Mouse (Mus musculus) v-Abl transformed pro-B cells (cell line): ENCODE results near the gene Pfn1.

Source experiments
- in situ Hi-C, 2 experiments: fragments of 400-800 bp; cut with MboI; formaldehyde crosslinking; loops; one replicate each; pipeline ENCODE4 v1.15.1; 2025; ENCODE audit not compliant: unreplicated experiment in 2 of 2

Pfn1 gene

DNA sequence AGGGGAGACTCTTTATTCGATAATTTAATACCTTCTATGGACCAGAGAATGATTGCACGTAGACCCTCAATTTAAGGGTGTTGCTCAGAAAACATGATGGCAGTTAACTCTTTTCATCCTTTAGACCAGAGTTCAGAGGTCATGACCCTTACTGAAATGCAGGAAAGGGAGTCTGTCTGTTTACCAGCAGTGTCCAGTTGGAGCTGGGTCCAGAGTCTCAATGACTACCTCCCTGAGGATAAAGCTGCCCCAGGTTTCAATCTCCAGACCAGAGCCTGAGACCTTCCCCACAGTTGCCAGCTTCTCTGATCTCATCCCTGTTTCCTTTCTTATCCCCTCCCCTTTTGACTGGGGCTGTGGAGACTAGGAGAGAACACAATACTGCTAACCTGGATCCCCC is 24.1 kb upstream of the Pfn1 start:
- in situ Hi-C loops: loop anchor here in 1 of 2 experiments (10.0 kb wide), 1 partner anchor 76 kb away; no protein-coding TSS in a partner anchor

GRCm38 (mm10) chr11:70678092-70678491 is 23.6 kb upstream of the Pfn1 start:
- in situ Hi-C loops: loop anchor here in 1 of 2 experiments (10.0 kb wide), 1 partner anchor 77 kb away; no protein-coding TSS in a partner anchor

DNA sequence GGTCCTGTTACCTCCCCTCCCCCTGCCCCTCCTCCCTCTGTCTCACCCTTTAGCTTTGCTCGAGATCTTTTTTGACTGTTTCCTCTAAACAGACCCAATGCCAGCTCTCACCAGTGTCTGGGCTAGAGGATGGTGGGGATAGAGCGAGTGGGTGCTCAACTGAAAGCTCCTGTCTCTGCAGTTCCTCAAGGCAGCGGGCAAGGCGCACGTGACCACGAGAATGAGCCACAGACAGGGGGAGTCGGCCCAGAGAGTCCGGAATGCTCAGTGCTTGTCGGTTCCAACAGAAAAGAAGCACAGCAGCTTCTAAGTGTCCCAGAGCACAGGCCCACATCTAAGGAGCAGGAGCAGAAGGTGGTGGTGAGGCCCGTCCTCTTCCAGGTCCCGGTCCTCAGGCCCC is 20.1 kb upstream of the Pfn1 start:
- in situ Hi-C loops: loop anchor here in 1 of 2 experiments (5.0 to 25.0 kb wide), 3 partner anchors 80 to 1262 kb away; partner anchors contain the start of gene Kdm6b

DNA sequence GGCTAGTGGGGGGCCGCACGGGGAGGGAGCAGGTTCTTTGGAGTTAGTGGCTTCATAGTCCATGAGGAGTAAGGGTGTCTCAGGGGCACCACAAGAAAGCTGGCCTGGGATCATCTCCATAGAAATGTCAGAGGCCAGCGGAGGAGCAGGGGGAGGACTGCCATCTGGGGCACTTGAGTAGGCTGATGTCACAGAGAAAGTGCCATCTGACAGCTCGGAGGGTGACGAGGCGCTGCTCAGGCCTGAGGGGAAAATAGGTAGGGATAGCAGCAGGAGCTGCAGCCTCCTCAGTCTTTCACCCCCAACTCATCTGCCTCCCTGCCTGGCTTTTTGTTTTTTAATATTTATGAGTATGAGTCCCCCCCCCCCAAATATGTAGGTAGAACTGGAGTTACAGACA is 19.6 kb upstream of the Pfn1 start:
- in situ Hi-C loops: loop anchor here in 1 of 2 experiments (5.0 to 25.0 kb wide), 3 partner anchors 81 to 1262 kb away; partner anchors contain the start of gene Kdm6b

DNA sequence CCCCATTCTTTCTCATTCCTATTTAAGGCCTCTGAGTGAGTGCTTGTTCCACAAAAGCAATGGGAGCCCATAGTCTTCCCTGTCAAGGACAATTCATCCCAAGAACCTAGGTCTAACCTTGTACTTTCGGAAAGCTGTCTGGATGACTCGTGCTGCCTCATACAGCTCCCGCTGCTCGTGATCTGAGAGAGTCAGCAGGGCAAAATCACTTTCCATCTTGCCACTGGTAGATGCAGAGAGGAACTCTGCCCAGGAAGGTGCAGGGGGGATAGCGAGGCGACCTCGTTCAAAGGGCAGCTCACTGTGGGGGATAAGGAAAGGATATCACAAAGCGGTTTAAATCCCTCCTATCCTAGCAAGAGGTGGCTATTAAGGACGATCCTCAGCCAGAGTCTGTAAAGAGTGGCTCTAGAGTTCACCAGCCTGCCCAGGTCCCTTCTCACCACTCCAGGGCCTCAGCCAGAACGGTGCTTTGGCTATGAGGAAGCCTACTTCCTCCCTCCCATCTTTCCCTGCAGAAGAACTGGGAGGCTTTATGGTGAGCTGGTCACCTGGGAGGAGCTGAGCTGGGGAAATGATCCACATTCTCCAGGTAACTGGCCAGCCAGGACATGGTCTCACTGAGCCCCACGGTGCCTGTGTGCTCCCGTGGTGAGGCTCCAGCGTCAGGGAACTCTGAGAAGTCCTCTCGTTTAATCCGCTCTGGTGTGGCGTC is 17.0 kb upstream of the Pfn1 start:
- in situ Hi-C loops: loop anchor here in 1 of 2 experiments (5.0 to 25.0 kb wide), 3 partner anchors 83 to 1259 kb away; partner anchors contain the start of gene Kdm6b

- in situ Hi-C loops: loop anchor here in 1 of 2 experiments (5.0 to 25.0 kb wide), 3 partner anchors 84 to 1258 kb away; partner anchors contain the start of gene Kdm6b
Observed at GRCm38 (mm10) chr11:70670483-70670882, 16.0 kb upstream of the Pfn1 start.

- in situ Hi-C loops: loop anchor here in 1 of 2 experiments (5.0 to 25.0 kb wide), 3 partner anchors 85 to 1257 kb away; partner anchors contain the start of gene Kdm6b
Observed at GRCm38 (mm10) chr11:70669582-70670345, 15.3 kb upstream of the Pfn1 start.

DNA sequence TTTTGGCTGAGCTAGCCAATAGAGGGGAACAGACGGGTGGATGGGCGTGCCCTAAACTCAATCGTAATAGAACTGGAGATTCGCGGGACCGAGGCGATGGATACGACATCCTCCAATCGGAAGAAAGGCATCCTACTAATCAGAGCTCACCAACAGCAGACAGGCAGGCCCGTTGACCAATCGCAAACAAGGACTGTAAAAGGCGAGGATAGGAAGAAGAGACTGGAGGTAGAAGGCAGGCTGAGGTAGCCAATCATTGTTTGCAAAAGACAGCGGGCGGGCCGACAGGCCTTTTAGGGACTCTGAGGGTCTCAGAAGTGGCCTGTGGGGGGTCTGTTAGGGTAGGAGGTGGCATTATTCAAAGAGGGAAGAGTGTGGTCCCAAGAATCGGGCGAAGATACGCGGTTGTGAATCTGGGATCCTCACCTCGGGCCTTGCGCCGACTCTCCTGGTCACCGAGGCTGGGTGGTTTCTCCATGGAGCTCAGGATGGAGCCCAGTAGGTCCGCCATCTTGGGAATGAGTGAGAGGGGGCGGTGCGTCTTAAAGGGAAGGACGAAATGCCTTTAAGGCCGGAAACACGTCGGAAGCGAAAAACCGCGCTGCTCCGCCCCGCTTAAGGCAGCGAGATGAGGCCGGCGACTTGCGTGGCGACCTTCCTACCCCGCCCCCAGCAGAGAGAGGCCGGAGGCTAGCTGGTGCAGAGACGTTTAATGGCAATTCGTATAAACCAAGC is 14.5 kb upstream of the Pfn1 start, which contains the start of gene Spag7:
Spag7 (minus strand) TSS at position 646 of the 735 bp plus-strand sequence.
- in situ Hi-C loops: loop anchor here in 1 of 2 experiments (25.0 kb wide), 1 partner anchor 1257 kb away; the partner anchor contains the start of gene Kdm6b

DNA sequence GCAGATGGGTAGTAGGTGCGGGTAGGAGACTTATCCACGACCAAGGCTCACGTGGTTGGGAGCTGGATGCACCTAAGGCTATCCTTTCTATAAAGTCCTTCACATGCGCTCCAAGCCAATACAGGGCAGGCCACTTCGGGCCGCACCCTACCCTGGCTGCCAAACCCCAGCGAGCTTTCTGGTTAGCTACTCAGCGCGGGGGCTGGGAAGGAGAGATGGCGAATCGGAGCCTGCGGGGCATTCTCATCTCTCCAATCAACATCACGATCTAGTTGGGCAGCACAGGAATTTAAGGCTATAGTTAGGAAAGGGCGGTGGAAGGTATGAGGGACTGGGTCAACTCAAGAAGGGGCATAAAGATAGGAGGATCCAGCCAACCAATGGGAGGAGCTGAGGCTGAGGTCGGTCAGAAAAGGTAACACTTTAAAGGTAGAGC is 13.9 kb upstream of the Pfn1 start:
- in situ Hi-C loops: loop anchor here in 1 of 2 experiments (25.0 kb wide), 1 partner anchor 1256 kb away; the partner anchor contains the start of gene Kdm6b

DNA sequence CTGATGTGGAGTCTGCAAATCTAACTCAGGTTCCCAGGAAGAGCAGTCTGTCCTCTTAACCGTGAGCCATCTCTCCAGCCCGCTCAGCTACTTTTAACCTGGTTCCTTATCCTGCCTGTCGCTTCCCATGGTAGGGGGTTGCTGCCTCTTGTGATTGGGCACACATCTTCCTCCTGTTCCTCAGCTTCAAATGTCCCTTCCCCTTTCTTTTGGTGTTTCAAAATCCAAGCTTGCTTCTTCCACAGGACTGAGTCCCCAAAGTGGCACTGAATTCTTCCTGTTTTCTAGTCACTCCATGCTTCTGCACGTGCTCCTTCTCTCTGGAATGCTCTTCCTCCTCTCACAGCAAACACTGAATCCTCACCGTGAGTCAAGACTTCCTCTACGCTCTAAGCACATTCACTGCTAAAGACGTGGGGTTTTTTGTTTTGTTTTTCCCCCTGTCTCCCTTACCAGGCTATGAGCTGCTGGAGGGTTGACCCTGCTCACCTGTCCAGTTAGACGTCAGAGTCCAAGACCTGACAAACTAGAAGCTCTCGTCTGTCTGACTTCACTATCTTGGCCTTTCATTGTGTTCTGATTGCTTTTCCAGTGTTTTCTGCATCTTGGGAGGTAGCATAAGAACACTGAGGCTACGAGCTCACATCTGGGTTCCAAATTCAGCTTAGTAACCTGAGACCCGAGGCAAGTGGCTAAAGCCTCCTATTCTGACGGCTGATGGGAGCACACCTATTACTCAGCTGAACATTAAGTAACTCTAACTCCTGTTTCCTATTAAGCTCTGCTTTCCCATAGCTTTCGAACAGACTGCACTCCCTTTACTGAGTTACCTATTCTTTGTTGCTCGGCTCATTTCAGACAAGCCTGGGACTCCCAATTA is 13.1 kb upstream of the Pfn1 start:
- in situ Hi-C loops: loop anchor here in 1 of 2 experiments (25.0 kb wide), 1 partner anchor 1255 kb away; the partner anchor contains the start of gene Kdm6b

DNA sequence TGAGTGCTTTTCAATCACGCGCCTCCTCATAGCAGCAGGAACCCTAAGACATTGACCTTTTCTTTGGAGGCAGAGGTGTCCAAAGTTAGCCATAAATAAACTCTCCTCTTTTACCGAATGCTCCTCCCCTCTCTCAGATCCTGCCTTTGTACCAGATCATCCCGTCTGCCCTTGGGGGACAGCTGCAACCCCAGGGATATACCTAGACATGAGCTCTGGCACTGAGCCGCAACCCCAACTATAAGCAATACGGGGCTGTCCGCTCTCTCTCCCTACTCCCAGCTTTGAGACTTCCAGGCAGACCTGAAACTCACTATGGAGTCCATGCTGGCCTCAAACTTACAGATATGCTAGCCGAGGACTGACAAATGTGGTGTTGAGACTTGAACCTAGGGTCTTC is 12.2 kb upstream of the Pfn1 start:
- in situ Hi-C loops: loop anchor here in 1 of 2 experiments (25.0 kb wide), 1 partner anchor 1254 kb away; the partner anchor contains the start of gene Kdm6b

DNA sequence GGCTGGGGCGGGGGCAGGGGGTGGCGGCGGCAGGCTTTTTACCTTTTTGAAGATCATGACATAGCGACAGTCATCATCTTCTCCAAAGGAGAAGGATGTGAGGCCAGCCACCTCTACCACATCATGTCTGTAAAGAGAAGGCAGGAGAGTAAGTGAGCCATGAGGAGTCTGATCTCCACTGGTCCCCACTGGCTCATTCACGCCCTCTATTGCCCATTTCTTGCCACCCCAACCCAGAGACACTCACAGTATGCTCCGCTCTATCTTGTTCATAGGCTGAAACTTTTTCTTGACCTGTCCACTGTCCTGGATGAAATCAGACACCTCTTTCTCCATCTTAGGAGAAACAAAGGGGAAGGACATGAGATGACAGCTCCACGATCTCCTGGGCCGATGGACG is 10.3 kb upstream of the Pfn1 start:
- in situ Hi-C loops: loop anchor here in 1 of 2 experiments (25.0 kb wide), 1 partner anchor 1252 kb away; the partner anchor contains the start of gene Kdm6b

- in situ Hi-C loops: loop anchor here in 1 of 2 experiments (25.0 kb wide), 1 partner anchor 1252 kb away; the partner anchor contains the start of gene Kdm6b
Observed at GRCm38 (mm10) chr11:70663957-70664356, 9.5 kb upstream of the Pfn1 start.

DNA sequence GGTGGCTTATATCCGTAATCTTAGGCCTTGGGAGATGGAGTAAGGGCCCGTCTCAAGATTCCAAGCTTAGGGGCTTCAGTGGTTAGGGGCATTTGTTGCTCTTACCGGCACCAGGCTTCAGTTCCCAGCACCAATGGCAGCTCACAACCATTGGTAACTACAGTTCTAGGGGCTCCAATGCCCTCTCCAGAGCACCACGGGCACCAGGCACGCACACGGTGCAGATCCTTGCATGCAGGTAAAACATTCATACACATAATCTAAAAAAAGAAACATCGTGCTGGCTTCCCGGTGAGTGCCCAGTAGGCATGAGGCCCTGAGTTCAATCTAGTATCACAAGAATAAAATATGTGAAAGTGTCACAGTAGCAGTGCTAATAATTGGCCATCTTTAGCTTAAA is 8.7 kb upstream of the Pfn1 start:
- in situ Hi-C loops: loop anchor here in 1 of 2 experiments (25.0 kb wide), 1 partner anchor 1251 kb away; the partner anchor contains the start of gene Kdm6b

DNA sequence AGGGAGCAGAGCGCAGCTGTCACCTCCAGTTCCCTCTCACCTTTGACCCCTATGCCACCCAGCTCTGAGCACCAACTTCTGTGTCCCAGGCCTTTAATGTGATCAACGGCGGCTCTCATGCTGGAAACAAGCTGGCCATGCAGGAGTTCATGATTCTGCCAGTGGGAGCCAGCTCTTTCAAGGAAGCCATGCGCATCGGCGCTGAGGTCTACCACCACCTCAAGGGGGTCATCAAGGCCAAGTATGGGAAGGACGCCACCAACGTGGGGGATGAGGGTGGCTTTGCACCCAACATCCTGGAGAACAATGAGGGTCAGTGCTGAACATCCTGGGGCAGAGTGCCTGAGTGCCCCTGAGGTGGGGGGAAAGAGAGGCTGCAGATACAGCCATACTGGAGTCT is 6.1 kb upstream of the Pfn1 start:
- in situ Hi-C loops: loop anchor here in 1 of 2 experiments (25.0 kb wide), 1 partner anchor 1248 kb away; the partner anchor contains the start of gene Kdm6b

DNA sequence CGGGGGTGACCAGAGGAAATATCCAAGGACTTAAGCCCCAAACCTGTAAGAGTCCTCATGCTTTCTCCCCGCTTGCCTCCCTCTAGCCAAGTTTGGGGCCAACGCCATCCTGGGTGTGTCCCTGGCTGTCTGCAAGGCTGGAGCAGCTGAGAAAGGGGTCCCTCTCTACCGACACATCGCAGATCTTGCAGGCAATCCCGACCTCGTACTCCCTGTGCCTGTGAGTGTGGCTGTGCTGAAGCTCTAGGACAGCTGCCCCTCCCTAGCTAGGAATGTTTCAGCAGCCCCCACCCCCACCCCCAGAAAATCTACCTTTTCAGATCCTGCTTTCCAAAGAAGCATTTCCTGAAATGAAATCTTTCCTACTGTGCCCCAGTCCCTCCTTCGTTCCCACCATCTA is 4.5 kb upstream of the Pfn1 start:
- in situ Hi-C loops: loop anchor here in 1 of 2 experiments (25.0 kb wide), 1 partner anchor 1247 kb away; the partner anchor contains the start of gene Kdm6b

DNA sequence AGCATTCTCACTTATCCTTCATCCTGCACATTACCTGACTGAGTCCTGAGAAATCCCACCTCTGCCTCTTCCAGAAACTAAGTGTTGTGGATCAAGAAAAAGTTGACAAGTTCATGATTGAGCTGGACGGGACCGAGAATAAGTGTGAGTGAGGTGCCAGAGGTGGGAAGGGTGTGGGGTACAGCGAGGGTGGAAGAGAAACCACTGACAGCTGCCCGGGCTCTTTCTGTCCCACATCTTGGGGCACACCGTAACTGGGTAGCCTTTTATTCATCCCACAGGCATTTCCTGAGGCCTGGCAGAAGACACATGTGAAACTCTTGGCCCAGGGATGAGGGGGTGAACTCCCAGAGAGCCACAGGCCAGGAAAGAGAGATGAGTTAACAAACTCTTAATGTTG is 4.1 kb upstream of the Pfn1 start:
- in situ Hi-C loops: loop anchor here in 1 of 2 experiments (25.0 kb wide), 1 partner anchor 1246 kb away; the partner anchor contains the start of gene Kdm6b

- in situ Hi-C loops: loop anchor here in 1 of 2 experiments (25.0 kb wide), 1 partner anchor 1246 kb away; the partner anchor contains the start of gene Kdm6b
Observed at GRCm38 (mm10) chr11:70657991-70658390, 3.5 kb upstream of the Pfn1 start.
